Mouse (Mus musculus) brain, adult 10 weeks (tissue): ENCODE results near the gene H2al1k. TPM values are rescaled to one million over a fixed set of nuclear protein-coding genes. Genes with fewer than 3 reads are reported as not detected.

Source experiments
- polyA plus RNA-seq: library from polyadenylated mRNA; stranded (reverse); fragments of 350-450 nt; fragmentation: Illumina TruSeq; extraction: RNeasy Lipid Tissue Mini Kit (QIAGEN cat#74804); gene quantifications from one replicate; pipeline ENCODE4 v1.2.3, GENCODE M21; 2015; ENCODE audit warnings: low read depth, low replicate concordance

Gene H2al1k
- polyA plus RNA-seq = not detected

GRCm38 (mm10) chrX:9350327-9350726, at the start of gene H2al1k:
TSS of gene H2al1k (plus strand) at chrX:9350627.

Other genes with a start within 250 kb of the H2al1k start
- gene 4930402K13Rik, start 246.1 kb upstream of the H2al1k start, polyA plus RNA-seq = not detected
- gene Lancl3, start 150.7 kb upstream of the H2al1k start, polyA plus RNA-seq = 4.9 TPM
- not detected for gene Gm14862, start 93.7 kb upstream of the H2al1k start, polyA plus RNA-seq
- 10.6 TPM for gene Xk, start 77.9 kb upstream of the H2al1k start, polyA plus RNA-seq
- gene H2al1m, start 66.9 kb upstream of the H2al1k start, polyA plus RNA-seq = not detected
- 0.24 TPM for gene Cybb, start 137.1 kb downstream of the H2al1k start, polyA plus RNA-seq
- gene H2al1o, start 221.8 kb downstream of the H2al1k start, polyA plus RNA-seq = not detected